Mouse (Mus musculus) MN1 (cell line): ENCODE measurements around the gene Hormad1.
"Not testable (repeated sequence)": the region's sequence is repeated elsewhere in the genome, so short reads cannot be mapped to it uniquely, and the experiment has no call there.

Experiments used
- DNase-seq: peaks from one replicate; pipeline ENCODE4 v3.0.0-alpha.2; 2016; ENCODE audit warnings: low spot score

Gene Hormad1

GRCm38 (mm10) chr3:95561826-95562225 is 2.3 kb downstream of the Hormad1 start:
- DNase-seq: peak; percentile 14

DNA sequence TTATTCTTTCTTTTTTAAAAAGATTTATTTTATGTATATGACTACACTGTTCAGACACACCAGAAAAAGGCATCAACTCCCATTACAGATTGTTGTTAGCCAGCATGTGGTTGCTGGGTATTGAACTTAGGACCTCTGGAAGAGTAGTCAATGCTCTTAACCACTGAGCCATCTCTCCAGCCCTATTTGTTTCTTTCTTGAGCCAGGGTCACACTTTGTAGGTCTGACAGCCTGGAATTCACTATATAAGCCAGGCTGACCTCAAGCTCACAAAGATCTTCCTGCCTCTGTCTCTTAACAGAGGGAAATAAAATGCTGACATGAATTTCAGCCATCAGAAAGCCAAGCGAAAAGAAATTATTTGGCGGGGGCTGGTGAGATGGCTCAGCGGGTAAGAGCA is 10.1 kb downstream of the Hormad1 start:
- no peak for DNase-seq

- DNase-seq: peak; percentile 42
Observed at GRCm38 (mm10) chr3:95587754-95588603, 28.5 kb downstream of the Hormad1 start.

- DNase-seq: peak; percentile 98
Observed at GRCm38 (mm10) chr3:95588604-95589086, 29.2 kb downstream of the Hormad1 start, which contains the start of gene Golph3l. Gene Golph3l, plus strand, starts transcription at chr3:95588934.

DNA sequence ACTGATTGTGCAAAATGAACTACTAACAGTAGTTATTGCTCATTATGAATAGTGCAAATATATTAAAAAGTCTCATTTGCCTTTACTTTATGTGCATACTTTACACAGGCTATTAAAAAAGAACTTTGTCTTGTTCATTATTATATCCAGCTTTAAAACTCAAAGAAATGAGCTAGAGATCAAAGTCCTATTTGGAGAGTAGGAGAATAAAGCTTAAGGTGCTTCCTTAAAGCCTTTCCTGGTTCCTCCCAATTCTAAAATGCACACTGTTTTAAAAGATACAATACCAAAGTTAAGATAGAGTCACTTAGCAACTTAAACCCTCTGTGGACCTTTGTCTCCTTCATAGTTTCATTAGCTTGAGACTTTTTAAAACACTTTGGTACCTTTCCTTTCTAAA is 39.3 kb downstream of the Hormad1 start:
- DNase-seq: no peak

GRCm38 (mm10) chr3:95601287-95601686 is 41.8 kb downstream of the Hormad1 start:
- DNase-seq: no peak

DNA sequence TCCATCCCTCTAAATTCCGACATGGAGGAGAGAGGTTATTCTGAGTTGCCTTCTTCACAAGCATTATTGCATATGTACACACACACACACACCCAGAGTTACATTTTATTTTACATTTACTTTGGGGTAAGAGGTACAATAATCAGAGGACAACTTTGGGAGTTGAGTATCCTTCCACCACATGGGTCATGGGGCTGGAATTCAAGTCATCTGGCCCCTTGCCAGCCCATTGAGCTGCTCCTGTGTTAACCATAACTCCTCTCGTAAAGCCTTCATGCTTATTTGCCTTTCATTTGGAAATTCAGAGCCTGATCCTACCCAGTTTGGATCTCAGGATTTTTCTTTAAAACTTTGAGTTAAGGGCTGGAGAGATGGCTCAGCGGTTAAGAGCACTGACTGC is 46.6 kb downstream of the Hormad1 start:
- no peak for DNase-seq

DNA sequence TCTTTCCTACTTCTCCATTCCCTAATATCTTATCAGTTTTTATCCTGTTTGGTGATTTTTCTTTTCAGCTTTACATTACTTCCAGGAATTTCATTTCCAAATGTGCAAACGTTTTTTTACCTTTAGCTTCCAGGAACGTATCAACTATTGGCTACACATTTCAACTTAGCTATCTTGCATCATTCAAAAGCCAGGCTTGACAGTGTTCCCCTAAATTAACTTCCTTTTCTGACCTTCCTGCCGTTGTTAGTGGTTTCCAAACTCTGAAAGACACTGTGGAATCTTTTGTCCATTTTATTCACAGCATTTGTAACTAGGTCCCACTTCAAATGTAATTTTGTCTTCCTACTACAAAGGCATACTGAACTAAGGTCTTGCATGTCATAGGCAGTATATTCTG is 49.7 kb downstream of the Hormad1 start:
- no peak for DNase-seq

- DNase-seq: no peak
Observed at GRCm38 (mm10) chr3:95613996-95614395, 54.5 kb downstream of the Hormad1 start.

DNA sequence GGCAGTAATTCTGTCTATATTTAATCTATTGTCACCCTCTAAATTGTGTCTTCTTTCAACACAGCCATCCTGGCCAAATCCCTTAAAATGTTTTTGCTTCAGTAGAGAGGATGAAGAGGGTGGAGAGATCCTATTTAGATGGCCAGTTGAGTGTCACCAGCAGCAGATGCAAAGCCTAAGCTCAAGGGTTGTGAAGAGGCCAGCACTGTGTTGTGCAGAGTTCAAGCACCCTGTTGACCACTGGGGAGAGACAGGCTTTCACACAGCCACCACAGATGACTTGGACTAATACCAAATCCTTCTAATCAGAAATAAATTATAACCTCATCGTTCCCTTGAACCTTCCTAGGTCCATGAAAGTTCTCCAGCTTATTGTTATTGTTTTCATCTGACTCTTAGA is 59.0 kb downstream of the Hormad1 start:
- peak; percentile 59 for DNase-seq

DNA sequence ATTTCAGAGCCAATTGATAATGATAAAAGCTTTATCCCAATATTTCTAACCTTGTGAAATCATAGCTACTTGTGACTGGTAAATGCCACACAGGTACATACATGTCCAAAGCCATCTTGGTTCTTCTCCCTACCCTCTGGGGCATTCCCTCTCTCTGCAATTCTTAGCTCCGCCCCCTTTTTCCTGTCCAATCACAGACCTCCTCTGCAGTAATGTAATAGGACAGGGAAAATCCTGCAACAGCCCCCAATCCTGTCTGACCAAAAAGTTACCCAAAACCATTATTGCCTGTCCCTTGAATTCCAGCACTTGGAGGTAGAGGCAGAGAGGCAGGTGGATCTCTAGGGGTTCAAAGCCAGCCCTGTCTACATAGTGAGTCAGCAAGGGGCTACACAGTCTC is 61.8 kb downstream of the Hormad1 start:
- no peak for DNase-seq

DNA sequence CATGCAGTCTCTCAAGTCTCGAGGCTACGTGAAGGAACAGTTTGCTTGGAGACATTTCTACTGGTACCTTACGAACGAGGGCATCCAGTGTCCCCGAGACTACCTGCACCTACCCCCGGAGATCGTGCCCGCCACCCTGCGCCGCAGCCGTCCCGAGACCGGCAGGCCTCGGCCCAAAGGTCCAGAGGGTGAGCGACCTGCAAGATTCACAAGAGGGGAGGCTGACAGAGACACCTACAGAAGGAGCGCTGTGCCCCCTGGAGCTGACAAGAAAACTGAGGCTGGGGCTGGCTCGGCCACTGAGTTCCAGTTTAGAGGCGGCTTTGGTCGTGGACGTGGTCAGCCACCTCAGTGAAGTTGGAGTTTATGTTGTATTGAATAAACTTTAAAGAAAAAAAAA is 62.9 kb downstream of the Hormad1 start:
- DNase-seq: not testable (repeated sequence)

GRCm38 (mm10) chr3:95623551-95623950 is 64.1 kb downstream of the Hormad1 start:
- no peak for DNase-seq

GRCm38 (mm10) chr3:95623991-95624515 is 64.6 kb downstream of the Hormad1 start:
- DNase-seq: not testable (repeated sequence)

DNA sequence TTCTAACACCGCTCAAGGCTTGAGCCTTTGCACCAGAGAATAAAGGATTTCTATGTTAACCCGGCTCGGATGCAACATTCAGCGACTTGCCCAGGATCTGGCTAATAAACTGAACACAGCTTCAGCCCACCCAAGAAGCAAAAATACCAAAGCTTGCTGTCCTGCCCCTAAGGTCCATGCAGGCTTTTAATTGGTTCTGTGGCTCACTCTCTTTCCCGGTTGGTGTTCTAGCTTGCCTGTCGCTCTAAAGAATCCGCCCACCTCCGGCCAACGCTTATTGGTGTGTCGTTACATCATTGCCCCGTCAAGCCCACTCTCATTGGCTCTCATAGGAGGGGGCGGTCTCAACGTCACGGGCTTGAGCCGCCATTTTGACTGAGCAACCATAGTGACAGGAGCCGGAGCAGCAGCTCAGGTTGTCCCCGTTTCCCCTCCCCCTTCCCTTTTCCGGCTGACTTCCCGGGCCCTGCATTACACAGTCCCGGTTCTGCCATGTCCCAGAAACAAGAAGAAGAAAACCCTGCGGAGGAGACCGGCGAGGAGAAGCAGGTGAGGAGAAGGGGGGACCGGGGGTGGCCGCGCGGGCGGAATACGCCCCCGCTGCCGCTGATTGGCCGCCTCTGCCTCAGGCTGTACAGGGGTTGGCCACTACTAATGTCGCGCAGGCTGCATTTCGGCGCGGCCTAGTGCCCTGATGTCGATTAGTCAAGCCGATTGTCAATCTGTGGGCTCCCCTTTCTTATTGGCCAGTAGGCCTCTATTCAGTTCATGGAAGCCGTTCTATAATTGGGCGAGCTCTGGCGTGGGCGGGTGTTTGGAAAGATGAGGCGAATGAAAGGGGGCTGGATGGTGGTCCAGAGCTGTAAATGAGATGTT is 65.4 kb downstream of the Hormad1 start, which contains the start of gene Ensa:
Gene Ensa (plus strand): TSS at position 366 of the 876 bp plus-strand sequence.
- peak; percentile 99 for DNase-seq

DNA sequence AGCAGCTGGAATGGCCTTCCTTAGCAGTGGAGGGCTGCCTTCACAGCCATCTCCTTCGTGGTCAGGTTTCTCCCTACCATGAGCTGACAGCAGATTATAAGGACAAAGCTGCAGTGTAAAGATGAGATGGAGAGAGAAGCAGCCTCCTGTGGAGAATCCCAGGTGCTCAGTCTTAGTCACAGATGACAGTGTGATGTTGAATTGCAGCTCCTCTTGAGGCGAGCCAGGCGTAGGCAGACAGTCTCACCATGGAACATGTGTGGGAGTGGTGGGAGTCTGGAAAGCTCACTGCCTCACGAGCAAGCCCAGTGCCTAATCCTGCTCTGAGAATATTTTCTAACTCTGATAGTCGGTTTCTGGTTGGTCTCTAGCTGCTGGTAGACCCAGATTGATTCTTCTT is 68.3 kb downstream of the Hormad1 start:
- peak; percentile 47 for DNase-seq

DNA sequence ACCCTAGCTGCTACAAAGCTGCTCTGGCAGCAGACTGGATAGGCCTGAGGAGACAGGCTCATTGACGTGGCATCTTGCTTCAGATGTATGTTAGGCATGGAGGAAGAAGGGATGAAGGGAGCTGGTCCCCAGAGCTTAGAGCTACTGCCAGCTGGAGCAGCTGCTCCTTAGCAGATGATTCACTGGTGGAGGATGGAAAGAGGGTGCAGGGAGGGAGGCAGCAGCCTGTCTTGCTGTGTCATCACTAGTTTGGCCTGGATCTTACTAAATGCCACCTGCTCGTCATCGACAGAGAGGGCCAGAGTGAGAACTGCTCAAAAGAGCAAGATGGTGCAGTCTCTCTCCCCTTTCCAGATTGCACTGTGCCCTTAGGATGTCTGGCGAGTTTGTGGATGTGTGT is 70.3 kb downstream of the Hormad1 start:
- peak; percentile 85 for DNase-seq

- no peak for DNase-seq
Observed at GRCm38 (mm10) chr3:95630856-95631255, 71.4 kb downstream of the Hormad1 start.

GRCm38 (mm10) chr3:95631304-95631703 is 71.8 kb downstream of the Hormad1 start:
- no peak for DNase-seq

DNA sequence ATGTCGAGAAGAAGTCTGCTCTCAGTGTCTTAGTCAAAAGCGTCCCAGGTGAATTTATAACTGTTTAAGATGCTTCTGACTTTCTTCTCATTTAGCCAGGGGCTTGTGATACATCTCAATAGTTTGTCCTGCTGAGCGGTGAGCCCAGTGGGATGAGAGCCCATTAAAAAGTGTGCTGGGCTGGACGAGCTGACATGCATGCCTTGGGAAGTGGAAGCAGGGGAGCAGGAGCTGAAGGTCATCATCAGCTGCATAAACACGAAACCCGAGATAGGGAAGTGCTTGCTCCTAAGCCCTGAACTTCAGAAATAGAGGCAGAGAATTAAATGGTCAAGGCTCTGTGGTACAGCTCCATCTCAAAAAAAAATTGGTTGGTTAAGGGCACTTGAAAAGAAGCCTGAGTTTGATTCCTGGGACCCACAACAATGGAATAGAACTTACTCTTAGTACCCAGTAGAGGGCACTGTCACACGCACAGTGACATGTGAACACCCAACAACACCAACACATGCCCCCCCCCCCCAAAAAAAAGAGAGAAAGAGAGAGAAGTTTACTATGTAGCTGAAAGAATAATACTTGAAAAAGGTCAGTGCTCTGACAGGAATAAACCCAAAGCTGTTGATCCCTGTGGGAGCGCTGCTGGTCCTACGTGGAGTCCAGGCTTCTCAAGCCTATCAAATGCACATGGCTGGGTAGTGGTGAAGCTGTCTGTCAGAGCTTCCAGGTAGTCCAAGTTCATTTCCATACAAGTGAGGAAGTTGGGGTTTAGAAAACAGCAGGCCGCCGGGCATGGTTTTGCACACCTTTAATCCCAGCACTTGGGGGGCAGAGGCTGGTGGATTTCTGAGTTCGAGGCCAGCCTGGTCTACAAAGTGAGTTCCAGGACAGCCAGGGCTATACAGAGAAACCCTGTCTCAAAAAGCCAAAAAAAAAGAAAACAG is 73.4 kb downstream of the Hormad1 start:
- peak; percentile 44 for DNase-seq

DNA sequence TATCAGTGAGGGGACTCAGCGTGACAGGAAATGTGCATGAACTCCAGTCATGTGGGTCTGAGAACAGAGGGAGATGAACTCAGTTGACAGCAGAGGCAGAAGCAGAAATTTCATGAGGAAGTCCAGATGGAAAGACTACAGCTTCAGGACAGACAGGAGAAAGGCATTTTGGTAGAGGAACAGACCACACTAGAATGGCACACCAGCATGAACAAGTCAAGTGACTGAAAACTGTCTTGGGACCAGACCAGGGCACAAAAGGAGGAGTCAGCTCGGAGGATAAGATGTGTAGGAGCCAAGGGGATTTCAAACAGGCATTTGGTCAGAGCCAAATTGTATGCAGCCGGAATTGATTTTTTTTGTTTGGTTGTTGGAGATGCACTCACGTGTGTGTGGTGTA is 76.2 kb downstream of the Hormad1 start:
- no peak for DNase-seq
